Mouse (Mus musculus) adrenal gland (tissue): ENCODE measurements around the gene Gm5346.
"Not testable (repeated sequence)": the region's sequence is repeated elsewhere in the genome, so short reads cannot be mapped to it uniquely, and the experiment has no call there.

Source experiments
- intact Hi-C: fragments of 180-260 bp; cut with DNase I; formaldehyde crosslinking; loops from one replicate; pipeline ENCODE4 v1.15.1; 2025
- long read RNA-seq, 2 experiments: library from polyadenylated mRNA; unstranded; transcript quantifications; one replicate each; pipeline ENCODE4 v2.0.0; 2020; ENCODE audit warnings: borderline replicate concordance in 1 of 2; ENCODE audit not compliant: insufficient replicate concordance in 1 of 2

Gm5346 gene
- long read RNA-seq, experiment 1, result 0 reads
- long read RNA-seq, experiment 2, result 0 reads

- intact Hi-C loops, result no loop called here
Measured at GRCm38 (mm10) chr8:43627176-43627575, at the start of gene Gm5346. Gene Gm5346 (minus strand): TSS chr8:43627276.

- intact Hi-C loops, result no loop called here
Measured at GRCm38 (mm10) chr8:43616046-43616445, 11.0 kb downstream of the Gm5346 start.

GRCm38 (mm10) chr8:43603657-43604056 is 23.4 kb downstream of the Gm5346 start:
- intact Hi-C loops, result not testable (repeated sequence)

- intact Hi-C loops, result not testable (repeated sequence)
Measured at GRCm38 (mm10) chr8:43603166-43603565, 23.9 kb downstream of the Gm5346 start.

- intact Hi-C loops, result not testable (repeated sequence)
Measured at GRCm38 (mm10) chr8:43576607-43577006, 50.5 kb downstream of the Gm5346 start, which contains the start of gene Adam26a. Gene Adam26a (minus strand): TSS chr8:43576707.
